Mouse (Mus musculus): ENCODE measurements around the gene Mapk9.

DNA sequence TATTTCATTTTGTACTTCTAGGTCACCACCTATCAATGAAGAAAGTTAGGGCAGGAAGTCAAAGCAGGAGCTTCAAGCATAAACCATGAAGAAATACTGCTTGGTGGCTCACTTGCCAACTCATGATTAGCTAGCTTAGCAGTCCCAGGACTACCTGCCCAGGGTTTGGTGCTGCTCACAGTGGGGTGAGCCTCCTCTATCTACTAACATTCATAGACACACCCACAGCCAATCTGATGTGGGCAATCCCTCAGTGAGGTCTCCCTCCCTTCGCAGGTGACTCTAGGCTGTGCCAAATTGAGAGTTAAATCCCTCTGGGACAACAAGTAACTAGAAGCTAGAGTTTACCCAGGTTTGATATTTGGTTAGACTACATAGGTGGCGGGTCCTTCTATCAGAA is 24.2 kb upstream of the Mapk9 start:
- TF ChIP-seq CTCF (IDR thresholded peaks at IDR 0.05; ENCODE audit: extremely low read depth, insufficient read length, insufficient replicate concordance, low read depth, low read length): no peak
- TF ChIP-seq POLR2A (IDR thresholded peaks at IDR 0.05; ENCODE audit: low read depth, low read length): no peak

Measured in small intestine, adult 2 months (tissue).